Mouse (Mus musculus) B cell, adult 62 days (primary cell): ENCODE data around the gene Pink1. TPM values are rescaled to one million over a fixed set of nuclear protein-coding genes. Genes with fewer than 3 reads are reported as not detected.

Source experiments
- total RNA-seq: library from RNA; stranded (reverse); gene quantifications from 4 replicates; pipeline ENCODE4 v1.2.4, GENCODE M21; 2023

The Pink1 gene
- 34.8 to 38.7 TPM (median 36.5 TPM) in 4 replicates for total RNA-seq

GRCm38 (mm10) chr4:138326077-138326695 is at the start of gene Pink1:
Gene Pink1, minus strand, starts transcription at chr4:138326307.

GRCm38 (mm10) chr4:138367641-138368497 is 41.8 kb upstream of the Pink1 start, which contains the start of gene Cda:
Gene Cda, minus strand, starts transcription at chr4:138367992.

GRCm38 (mm10) chr4:138304340-138305104 is 21.6 kb downstream of the Pink1 start, which contains the start of gene Ddost:
Gene Ddost, plus strand, starts transcription at chr4:138304730.

Other genes starting within 250 kb of the Pink1 start
- 101 to 109 TPM (median 106 TPM) in 4 replicates for gene Hp1bp3, start 110.0 kb downstream of the Pink1 start, total RNA-seq
- gene Sh2d5, start 75.9 kb downstream of the Pink1 start, total RNA-seq: 0.17 to 0.33 TPM in 2 of 4 replicates, not detected in the others
- gene Kif17, start 75.9 kb downstream of the Pink1 start, total RNA-seq: 0.27 TPM in 1 of 4 replicates, not detected in the others
- 53.3 to 61.6 TPM (median 57.8 TPM) in 4 replicates for gene Ddost, start 21.6 kb downstream of the Pink1 start, total RNA-seq
- gene Cda, start 41.7 kb upstream of the Pink1 start, total RNA-seq: not detected in 4 replicates
- gene Fam43b, start 70.2 kb upstream of the Pink1 start, total RNA-seq: not detected in 4 replicates
- gene Mul1, start 108.4 kb upstream of the Pink1 start, total RNA-seq: 39.5 to 53.6 TPM (median 43.8 TPM) in 4 replicates
- gene Camk2n1, start 128.0 kb upstream of the Pink1 start, total RNA-seq: 0.85 to 1.4 TPM (median 0.98 TPM) in 4 replicates